Mouse (Mus musculus) liver, embryonic 12.5 days (tissue): ENCODE results near the gene Gm21970. TPM values are rescaled to one million over a fixed set of nuclear protein-coding genes. Genes with fewer than 3 reads are reported as not detected.
A peak's percentile ranks its signal among the peaks of the same experiment; 100 is the strongest.

ENCODE experiments used
- ATAC-seq: fragments of 200-750 bp; cut with Nextera tagmentation; 2 replicates; pipeline ENCODE4 v1.8.0; 2017; ENCODE audit warnings: moderate number of reproducible peaks, mild to moderate bottlenecking, moderate library complexity
- H3K27ac ChIP-seq: fragments of 300-500 bp; sonication (generic); 2 replicates; pipeline ENCODE4 v1.5.1; 2016; ENCODE audit warnings: mild to moderate bottlenecking
- H3K27me3 ChIP-seq: fragments of 300-500 bp; sonication (generic); replicated peaks from 2 replicates; pipeline ENCODE4 v1.6.1; 2016; ENCODE audit warnings: mild to moderate bottlenecking, moderate library complexity
- H3K36me3 ChIP-seq: fragments of 300-500 bp; sonication (generic); 2 replicates; pipeline ENCODE4 v1.6.1; 2016; ENCODE audit warnings: mild to moderate bottlenecking, moderate library complexity
- H3K4me1 ChIP-seq: fragments of 300-500 bp; sonication (generic); 2 replicates; pipeline ENCODE4 v1.6.1; 2016
- H3K4me2 ChIP-seq: fragments of 300-500 bp; sonication (generic); 2 replicates; pipeline ENCODE4 v1.6.1; 2016; ENCODE audit warnings: mild to moderate bottlenecking, moderate library complexity
- H3K4me3 ChIP-seq: fragments of 300-500 bp; sonication (generic); 2 replicates; pipeline ENCODE4 v1.5.1; 2016; ENCODE audit warnings: mild to moderate bottlenecking, moderate library complexity
- H3K9ac ChIP-seq: fragments of 300-500 bp; sonication (generic); 2 replicates; pipeline ENCODE4 v1.6.1; 2016; ENCODE audit warnings: mild to moderate bottlenecking, moderate library complexity
- H3K9me3 ChIP-seq: fragments of 300-500 bp; sonication (generic); replicated peaks from 2 replicates; pipeline ENCODE4 v1.6.1; 2016; ENCODE audit warnings: mild to moderate bottlenecking, moderate library complexity
- WGBS: fragments of 180-500 bp; shearing (Covaris S2); methylation state at CpG from one replicate; pipeline ENCODE4 v1.1.7; 2016; ENCODE audit not compliant: insufficient replicate concordance; 5-methylcytosine and 5-hydroxymethylcytosine counted together
- polyA plus RNA-seq: library from polyadenylated mRNA; unstranded; fragments of >200 nt; fragmentation: Nextera tagmentation; extraction: Ambion mirVana; gene quantifications from 2 replicates; pipeline ENCODE4 v1.2.1, GENCODE M21; 2016

The Gm21970 gene
- polyA plus RNA-seq, 1 experiment from 2014 or later, result not detected

DNA sequence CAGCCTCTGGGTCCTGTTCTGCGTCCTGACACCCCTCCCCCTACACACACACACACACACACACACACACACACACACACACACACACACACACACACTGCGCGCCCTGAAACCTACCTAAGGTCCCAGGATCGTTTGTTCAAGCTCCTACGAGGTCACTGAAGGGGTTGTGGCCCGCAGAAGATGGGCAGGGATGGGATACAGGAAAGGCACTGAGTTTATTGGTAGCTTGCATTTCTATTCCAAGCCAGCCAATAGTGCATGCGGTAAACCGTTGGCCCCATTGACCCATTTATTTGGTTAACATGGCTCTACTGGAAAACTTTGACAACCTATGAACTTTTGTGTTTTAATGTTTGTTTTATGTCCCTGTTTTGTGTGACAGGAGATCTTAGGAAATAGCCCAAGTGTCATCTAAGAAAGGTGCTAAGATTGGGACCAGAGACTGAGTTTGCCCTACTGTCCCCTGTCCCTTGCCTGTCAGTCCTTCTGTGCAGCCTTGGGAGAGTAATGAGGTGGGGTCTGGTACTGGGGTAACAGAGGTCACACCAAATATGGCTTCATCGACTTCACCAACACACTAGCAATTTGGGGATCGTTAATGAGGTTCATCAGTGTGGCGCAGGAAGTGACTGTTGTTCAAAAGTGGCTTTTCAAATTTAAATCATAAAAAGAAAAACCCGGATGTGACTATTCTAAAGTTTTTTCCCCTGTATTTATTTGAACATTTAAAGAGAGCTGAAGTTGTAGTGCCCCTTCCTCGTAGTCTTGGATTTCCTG is 17.9 kb upstream of the Gm21970 start:
- WGBS, result 26% methylated on average over 13 of the region's 13 CpGs
- H3K27me3 ChIP-seq, result no peaks in the 10 kb centered on the region
- peak overlapping the region; percentile 73 for H3K4me2 ChIP-seq
- H3K9ac ChIP-seq, result peak overlapping the region; percentile 99
- peak overlapping the region; percentile 97 for H3K4me3 ChIP-seq
- peaks cover 40% of the 10 kb centered on the region for H3K36me3 ChIP-seq
- H3K9me3 ChIP-seq, result no peaks in the 10 kb centered on the region
- H3K4me1 ChIP-seq, result peaks cover 67% of the 10 kb centered on the region
- peak overlapping the region; percentile 99 for H3K27ac ChIP-seq
- ATAC-seq, result no peak

- H3K27me3 ChIP-seq, result no peaks in the 10 kb centered on the region
- H3K4me2 ChIP-seq, result peak overlapping the region; percentile 73
- ATAC-seq, result no peak
- H3K4me3 ChIP-seq, result peak overlapping the region; percentile 97
- H3K36me3 ChIP-seq, result peaks cover 45% of the 10 kb centered on the region
- H3K4me1 ChIP-seq, result peaks cover 72% of the 10 kb centered on the region
- H3K9me3 ChIP-seq, result no peaks in the 10 kb centered on the region
- 20% methylated on average over 3 of the region's 3 CpGs for WGBS
- peak overlapping the region; percentile 99 for H3K9ac ChIP-seq
- peak overlapping the region; percentile 99 for H3K27ac ChIP-seq
Observed at GRCm38 (mm10) chr16:91374253-91374634, 17.3 kb upstream of the Gm21970 start.

DNA sequence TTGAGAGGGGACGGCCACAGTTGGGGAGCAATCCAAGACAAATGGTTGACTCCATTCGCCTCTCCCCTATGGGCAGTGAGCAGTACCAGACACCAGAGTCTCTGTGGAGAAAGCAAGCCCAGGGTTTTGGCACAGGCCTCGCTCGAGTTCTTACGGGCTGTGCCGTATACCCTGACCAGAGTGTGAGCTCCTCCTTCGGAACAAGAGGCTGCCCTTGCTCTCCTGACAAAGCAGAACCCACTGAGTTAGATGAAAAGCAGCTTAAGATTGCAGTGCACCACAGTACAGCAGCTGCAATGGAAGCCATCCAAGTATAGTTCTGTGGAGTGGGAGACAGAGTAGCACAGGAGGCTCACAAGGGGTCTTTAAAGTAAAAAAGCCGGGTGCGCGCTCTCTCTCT is 14.8 kb upstream of the Gm21970 start:
- no peak overlapping the region for H3K4me2 ChIP-seq
- WGBS, result 94% methylated on average over 10 of the region's 10 CpGs
- no peak overlapping the region for H3K9ac ChIP-seq
- peaks cover 77% of the 10 kb centered on the region for H3K4me1 ChIP-seq
- no peaks in the 10 kb centered on the region for H3K9me3 ChIP-seq
- no peaks in the 10 kb centered on the region for H3K27me3 ChIP-seq
- H3K27ac ChIP-seq, result no peak overlapping the region
- no peak overlapping the region for H3K4me3 ChIP-seq
- ATAC-seq, result no peak
- H3K36me3 ChIP-seq, result peaks cover 59% of the 10 kb centered on the region

- no peak overlapping the region for H3K4me3 ChIP-seq
- 69% methylated on average over 17 of the region's 17 CpGs for WGBS
Observed at GRCm38 (mm10) chr16:91378431-91378986, 13.0 kb upstream of the Gm21970 start.

DNA sequence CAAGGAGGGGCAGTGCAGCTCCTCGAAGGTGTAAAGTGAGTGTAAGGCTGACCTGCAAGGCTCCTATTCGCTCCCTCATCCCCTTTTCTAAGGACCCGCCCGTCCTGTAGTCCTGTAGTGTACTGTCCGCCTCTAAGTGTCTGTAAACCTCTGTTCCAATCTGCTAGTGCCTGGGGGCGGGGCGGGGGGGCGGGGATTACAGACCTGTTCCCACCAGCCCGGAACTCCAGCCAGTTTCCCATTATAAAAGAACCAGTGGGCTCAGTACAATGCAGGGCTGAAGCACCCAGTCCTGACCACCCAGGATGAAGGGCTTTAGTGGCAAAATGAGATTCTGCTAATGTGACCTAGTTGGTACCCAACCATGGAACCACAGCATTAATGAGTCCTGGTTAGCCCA is 12.5 kb upstream of the Gm21970 start:
- peak overlapping the region; percentile 61 for H3K27ac ChIP-seq
- no peak; the same call in 1 of the 2 replicates for ATAC-seq
- 55% methylated on average over 9 of the region's 9 CpGs for WGBS
- peaks cover 69% of the 10 kb centered on the region for H3K4me1 ChIP-seq
- peak overlapping the region; percentile 11; the same call in 1 of the 2 replicates for H3K4me2 ChIP-seq
- no peaks in the 10 kb centered on the region for H3K9me3 ChIP-seq
- no peaks in the 10 kb centered on the region for H3K27me3 ChIP-seq
- peaks cover 81% of the 10 kb centered on the region for H3K36me3 ChIP-seq
- H3K9ac ChIP-seq, result no peak overlapping the region
- no peak overlapping the region for H3K4me3 ChIP-seq

More at GRCm38 (mm10) chr16:91378431-91378986, 13.0 kb upstream of the Gm21970 start:
- Histone ChIP-seq H3K27ac (peak overlapping the region; percentile 61; the same call in 1 of the 2 replicates), H3K9ac (no peak overlapping the region), H3K4me2 (peak overlapping the region; percentile 11; the same call in 1 of the 2 replicates), H3K4me1 (peaks cover 74% of the 10 kb centered on the region), H3K27me3 (no peaks in the 10 kb centered on the region), H3K36me3 (peaks cover 76% of the 10 kb centered on the region), H3K9me3 (no peaks in the 10 kb centered on the region)
- no peak for ATAC-seq

- no peak for ATAC-seq
- H3K4me3 ChIP-seq, result no peak overlapping the region
- H3K9me3 ChIP-seq, result no peaks in the 10 kb centered on the region
- peaks cover 65% of the 10 kb centered on the region for H3K4me1 ChIP-seq
- H3K4me2 ChIP-seq, result no peak overlapping the region
- H3K27me3 ChIP-seq, result no peaks in the 10 kb centered on the region
- WGBS, result 75% methylated on average over 3 of the region's 3 CpGs
- no peak overlapping the region for H3K9ac ChIP-seq
- H3K27ac ChIP-seq, result peak overlapping the region; percentile 61
- H3K36me3 ChIP-seq, result peaks cover 85% of the 10 kb centered on the region
Observed at GRCm38 (mm10) chr16:91379412-91379811, 12.1 kb upstream of the Gm21970 start.

GRCm38 (mm10) chr16:91380151-91380550 is 11.4 kb upstream of the Gm21970 start:
- H3K9ac ChIP-seq, result no peak overlapping the region
- H3K4me3 ChIP-seq, result no peak overlapping the region
- peaks cover 62% of the 10 kb centered on the region for H3K4me1 ChIP-seq
- peak; percentile 76 for ATAC-seq
- no peak overlapping the region; the same call in 1 of the 2 replicates for H3K27ac ChIP-seq
- WGBS, result 43% methylated on average over 5 of the region's 5 CpGs
- no peaks in the 10 kb centered on the region for H3K27me3 ChIP-seq
- H3K36me3 ChIP-seq, result peaks cover 88% of the 10 kb centered on the region
- no peaks in the 10 kb centered on the region for H3K9me3 ChIP-seq
- no peak overlapping the region for H3K4me2 ChIP-seq

DNA sequence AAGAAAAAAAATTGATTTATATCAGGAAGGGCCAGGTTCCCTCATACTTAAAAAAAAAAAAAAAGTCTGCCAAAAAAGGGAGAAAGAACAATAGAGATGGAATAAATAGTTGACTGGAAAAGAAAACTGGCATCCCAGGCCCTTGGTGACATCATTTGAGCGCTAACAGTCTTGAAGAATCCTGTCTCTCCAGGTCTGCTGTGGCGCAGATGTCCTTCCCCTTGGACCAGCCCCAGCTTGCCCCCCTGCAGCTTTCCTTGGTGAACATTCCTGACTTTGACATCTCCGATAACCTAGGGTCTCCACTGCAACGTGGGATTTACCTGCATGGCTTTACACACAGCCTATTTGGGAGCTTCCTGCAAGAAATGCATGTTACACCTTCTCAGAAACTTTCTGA is 9.9 kb upstream of the Gm21970 start:
- peaks cover 64% of the 10 kb centered on the region for H3K4me1 ChIP-seq
- no peak for ATAC-seq
- no peak overlapping the region for H3K4me2 ChIP-seq
- 86% methylated on average over 4 of the region's 4 CpGs for WGBS
- H3K9me3 ChIP-seq, result no peaks in the 10 kb centered on the region
- H3K27me3 ChIP-seq, result no peaks in the 10 kb centered on the region
- H3K36me3 ChIP-seq, result peaks cover 88% of the 10 kb centered on the region
- H3K27ac ChIP-seq, result no peak overlapping the region
- no peak overlapping the region for H3K4me3 ChIP-seq
- no peak overlapping the region for H3K9ac ChIP-seq

GRCm38 (mm10) chr16:91382261-91382790 is 9.2 kb upstream of the Gm21970 start:
- 61% methylated on average over 9 of the region's 9 CpGs for WGBS
- Histone ChIP-seq H3K27ac (peak overlapping the region; percentile 30; the same call in 1 of the 2 replicates), H3K9me3 (no peaks in the 10 kb centered on the region), H3K9ac (no peak overlapping the region), H3K4me2 (no peak overlapping the region), H3K4me1 (peaks cover 67% of the 10 kb centered on the region), H3K27me3 (no peaks in the 10 kb centered on the region), H3K36me3 (peaks cover 88% of the 10 kb centered on the region), H3K4me3 (no peak overlapping the region)
- no peak for ATAC-seq

DNA sequence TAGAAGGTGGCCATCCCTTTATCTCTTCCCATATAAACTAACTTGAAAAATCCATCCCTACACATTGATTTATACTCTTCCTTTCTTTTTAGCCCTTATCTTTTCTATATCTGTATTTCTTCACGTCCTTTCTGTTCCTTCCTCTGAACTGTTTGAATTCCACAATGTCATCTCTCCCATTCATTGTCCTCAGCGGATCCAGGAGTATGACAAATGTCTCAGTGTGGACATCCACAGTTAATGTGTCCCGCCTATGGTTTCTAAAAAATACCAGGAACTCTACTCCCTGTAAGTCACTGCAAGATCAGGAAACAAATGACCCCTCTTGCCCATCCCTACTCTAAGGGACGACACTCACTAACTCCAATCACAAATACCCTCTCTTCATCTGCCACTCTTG is 7.3 kb upstream of the Gm21970 start:
- peaks cover under 1% of the 10 kb centered on the region; the same call in 1 of the 2 replicates for H3K9me3 ChIP-seq
- no peak for ATAC-seq
- whole genome bisulfite sequencing, result 81% methylated on average over 4 of the region's 4 CpGs
- peaks cover 52% of the 10 kb centered on the region for H3K4me1 ChIP-seq
- H3K36me3 ChIP-seq, result peaks cover 88% of the 10 kb centered on the region
- H3K4me2 ChIP-seq, result no peak overlapping the region
- no peak overlapping the region for H3K4me3 ChIP-seq
- no peaks in the 10 kb centered on the region for H3K27me3 ChIP-seq
- no peak overlapping the region for H3K27ac ChIP-seq
- H3K9ac ChIP-seq, result no peak overlapping the region

GRCm38 (mm10) chr16:91385621-91386020 is 5.9 kb upstream of the Gm21970 start:
- Histone ChIP-seq H3K27ac (peak overlapping the region; percentile 50; the same call in 1 of the 2 replicates), H3K9ac (no peak overlapping the region), H3K4me1 (peaks cover 38% of the 10 kb centered on the region), H3K9me3 (peaks cover 9% of the 10 kb centered on the region; the same call in 1 of the 2 replicates), H3K4me2 (no peak overlapping the region), H3K27me3 (no peaks in the 10 kb centered on the region), H3K36me3 (peaks cover 99% of the 10 kb centered on the region), H3K4me3 (no peak overlapping the region)
- ATAC-seq, result peak; percentile 37; the same call in 1 of the 2 replicates
- WGBS, result 66% methylated on average over 10 of the region's 10 CpGs
